Mouse (Mus musculus) layer of hippocampus, postnatal 36 days (tissue): Measurements from ENCODE around the gene Pex11a. TPM values are rescaled to one million over a fixed set of nuclear protein-coding genes. Genes with fewer than 3 reads are reported as not detected.
"Not testable (repeated sequence)": the region's sequence is repeated elsewhere in the genome, so short reads cannot be mapped to it uniquely, and the experiment has no call there.

Experiments used
- DNase-seq, 2 experiments: peaks; one replicate each; pipeline ENCODE4 v3.0.0; 2022
- total RNA-seq, 2 experiments: library from RNA; stranded (reverse); gene quantifications; 2 replicates each; pipeline ENCODE4 v1.2.3; 2021

Gene Pex11a
- 10 to 100 TPM; 10.3 to 10.9 TPM for total RNA-seq

DNA sequence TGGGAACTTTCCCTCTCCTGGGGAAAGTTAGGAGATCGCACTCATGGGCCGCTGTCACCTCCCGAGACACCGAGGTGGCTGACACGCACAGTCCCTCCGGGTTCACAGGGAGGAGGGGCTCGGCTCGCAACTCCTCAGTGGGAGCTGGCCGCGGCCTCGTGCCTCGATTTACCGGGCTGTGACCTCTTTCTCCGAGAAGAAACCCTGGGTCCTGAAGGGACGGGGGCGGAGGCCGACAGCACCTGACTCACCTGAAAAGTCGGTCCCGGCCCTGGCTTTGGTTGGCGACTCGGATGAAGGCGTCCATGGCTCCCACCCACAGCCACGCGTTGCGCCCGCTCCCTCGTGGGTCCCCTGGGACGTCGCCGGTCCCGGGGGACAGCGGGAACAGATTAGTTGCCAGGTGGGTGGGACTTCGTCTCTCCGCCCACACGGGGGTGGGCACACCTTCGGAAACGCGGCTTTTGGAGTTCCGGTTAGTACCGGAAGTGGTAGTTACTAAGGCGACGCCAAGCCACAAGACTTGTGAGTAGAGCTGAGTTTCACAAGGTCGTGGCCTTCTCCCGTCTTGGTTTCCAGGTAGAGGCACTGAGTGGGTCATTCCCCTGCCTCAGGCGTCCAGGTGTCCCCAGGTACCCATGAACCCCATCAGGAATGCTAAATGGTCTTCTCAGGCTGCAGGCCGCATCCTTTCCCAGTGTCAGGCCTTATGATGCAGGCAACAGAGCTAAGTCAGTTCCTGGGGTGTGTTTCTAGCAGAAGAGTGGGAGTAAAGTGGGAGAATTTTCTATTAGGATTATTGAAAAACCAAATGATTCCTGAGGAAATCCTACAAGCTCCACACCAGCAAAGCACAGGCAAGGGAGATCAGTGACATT, at the start of gene Pex11a, which contains the start of gene Wdr93:
TSS of gene Pex11a (minus strand) at position 473 of the 878 bp plus-strand sequence.
TSS of gene Wdr93 (plus strand) at position 505 of the 878 bp plus-strand sequence.
- DNase-seq = peak; percentile 77 to 79

DNA sequence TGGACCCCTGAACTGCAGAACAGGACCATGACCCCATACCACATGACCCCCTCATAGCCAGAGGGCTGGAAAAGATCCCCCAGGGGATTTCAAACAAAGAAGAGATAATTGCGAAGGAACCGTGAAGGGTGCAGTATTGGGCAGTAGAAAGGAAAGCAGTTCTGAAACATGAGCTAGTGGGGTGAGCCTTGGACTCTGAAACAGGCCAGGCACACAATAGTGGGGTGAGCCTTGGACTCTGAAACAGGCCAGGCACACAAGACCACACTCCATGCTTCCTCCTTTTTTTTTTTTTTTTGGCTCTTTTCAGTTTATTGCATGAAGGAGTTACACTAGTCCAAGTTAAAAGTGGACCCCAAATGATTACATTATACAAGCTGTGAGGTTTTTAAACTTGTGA, 46.9 kb upstream of the Pex11a start:
- DNase-seq = not testable (repeated sequence)

DNA sequence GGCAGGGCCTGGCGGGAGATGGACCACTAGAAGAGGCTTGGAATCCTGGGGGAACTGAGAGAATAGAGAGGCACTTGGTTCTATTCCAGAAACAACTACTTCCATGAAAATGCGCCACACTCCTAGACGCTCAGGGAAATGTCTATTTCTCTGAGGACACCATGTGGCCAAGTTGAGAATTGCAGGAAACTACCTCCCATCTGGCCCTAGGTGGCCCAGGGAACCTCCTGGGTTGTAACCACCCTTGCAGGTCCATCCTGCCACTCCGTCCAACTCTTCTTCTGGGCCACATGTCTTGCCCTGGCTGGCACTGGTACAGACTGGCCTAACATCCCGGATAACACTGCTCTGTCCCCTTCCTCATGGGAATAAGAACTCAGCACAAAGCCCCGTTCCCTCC, 43.4 kb upstream of the Pex11a start:
- DNase-seq = peak; percentile 36 to 61

DNA sequence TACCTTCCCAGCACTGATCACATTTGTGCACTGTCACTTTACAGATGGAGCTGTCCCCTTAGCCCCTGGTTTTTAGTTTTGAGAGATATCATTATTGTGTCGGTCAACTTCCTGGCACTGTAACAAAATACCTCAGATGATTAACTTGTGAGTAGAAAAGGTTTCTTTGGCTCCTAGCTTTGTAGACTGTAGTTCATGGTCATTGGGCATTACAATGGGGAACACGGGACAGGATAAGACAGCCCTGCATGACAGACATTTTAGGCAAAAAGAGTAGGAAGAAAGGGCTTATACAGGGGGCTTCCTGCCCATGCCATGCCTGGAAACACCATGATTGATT, 39.6 kb upstream of the Pex11a start:
- no peak for DNase-seq

DNA sequence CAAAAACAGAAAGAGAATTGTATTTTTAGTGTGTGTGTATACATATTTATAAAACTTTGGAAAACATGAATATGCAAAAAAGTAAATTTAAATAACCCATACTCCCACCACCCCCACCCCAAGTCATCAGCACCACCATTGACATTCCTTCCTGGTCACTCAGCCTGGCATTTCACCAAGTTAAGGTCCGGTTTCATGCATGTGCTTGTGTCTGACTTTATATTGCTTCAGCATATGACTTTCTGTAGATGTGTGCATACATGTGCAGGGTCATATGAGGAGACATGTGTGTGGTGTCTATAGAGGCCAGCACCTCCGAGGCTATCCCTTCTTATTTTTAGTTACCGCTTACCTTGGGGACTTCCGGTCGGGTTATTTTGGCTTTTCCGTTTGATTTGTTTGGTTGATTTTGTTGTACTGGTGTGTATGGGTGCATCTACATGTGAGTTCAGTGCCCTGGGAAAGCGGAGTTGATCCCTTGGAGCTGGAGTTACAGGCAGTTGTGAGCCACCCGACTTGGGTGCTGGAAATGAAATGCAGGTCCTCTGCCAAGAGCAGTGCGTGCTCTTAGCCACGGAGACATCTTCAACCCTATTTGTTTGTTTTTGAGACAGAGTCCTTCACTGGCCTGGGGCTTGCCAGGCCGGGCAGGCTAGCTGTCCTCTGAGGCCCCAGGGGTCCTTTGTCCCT, 39.0 kb upstream of the Pex11a start:
- no peak for DNase-seq

DNA sequence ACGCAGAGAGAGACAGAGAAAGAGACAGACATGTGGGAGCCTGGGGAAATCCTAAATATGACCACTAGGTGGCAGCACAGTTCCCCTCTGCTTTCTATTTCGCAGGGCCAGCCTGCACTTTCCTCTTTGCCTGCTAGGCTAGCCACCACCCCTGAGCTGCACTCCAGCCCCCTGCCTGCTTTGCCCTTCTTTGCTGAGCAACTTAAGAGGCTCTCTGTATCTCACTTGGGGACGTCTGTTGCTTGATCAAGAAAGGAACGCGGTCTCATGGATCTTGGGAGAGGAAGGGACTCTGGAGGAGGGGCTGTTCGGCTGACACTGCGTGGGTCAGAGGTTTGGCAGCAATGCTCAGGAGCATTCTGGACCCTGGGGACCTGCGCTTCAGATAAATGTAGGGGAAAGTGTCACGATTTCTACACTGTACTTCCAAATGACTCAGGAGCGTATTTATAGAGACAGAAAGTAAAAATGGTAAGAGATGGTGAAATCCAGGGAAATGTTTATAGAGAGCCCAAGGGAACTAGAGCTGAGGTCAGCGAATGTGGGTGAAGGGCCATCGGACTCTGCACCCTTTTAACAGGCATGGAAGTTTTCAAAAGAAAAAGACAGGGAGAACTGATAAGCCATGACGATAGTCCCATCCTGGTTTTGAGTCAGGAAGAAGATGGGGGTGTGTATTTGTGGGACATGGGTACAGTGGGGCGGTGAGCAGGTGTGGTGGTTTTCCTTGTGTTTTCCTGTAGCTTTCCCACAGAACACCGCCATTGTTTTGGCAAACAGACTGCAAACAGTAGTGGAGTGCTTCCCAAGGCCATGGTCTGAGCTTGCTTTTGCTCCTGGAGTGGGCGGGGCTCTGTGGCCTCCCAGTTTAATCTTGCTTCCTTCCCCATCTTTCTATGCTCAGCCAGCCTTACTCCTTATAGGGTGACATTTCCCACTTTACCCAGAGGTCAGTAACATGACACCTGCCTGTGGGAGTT, 38.0 kb upstream of the Pex11a start:
- peak; percentile 64 to 66 for DNase-seq

DNA sequence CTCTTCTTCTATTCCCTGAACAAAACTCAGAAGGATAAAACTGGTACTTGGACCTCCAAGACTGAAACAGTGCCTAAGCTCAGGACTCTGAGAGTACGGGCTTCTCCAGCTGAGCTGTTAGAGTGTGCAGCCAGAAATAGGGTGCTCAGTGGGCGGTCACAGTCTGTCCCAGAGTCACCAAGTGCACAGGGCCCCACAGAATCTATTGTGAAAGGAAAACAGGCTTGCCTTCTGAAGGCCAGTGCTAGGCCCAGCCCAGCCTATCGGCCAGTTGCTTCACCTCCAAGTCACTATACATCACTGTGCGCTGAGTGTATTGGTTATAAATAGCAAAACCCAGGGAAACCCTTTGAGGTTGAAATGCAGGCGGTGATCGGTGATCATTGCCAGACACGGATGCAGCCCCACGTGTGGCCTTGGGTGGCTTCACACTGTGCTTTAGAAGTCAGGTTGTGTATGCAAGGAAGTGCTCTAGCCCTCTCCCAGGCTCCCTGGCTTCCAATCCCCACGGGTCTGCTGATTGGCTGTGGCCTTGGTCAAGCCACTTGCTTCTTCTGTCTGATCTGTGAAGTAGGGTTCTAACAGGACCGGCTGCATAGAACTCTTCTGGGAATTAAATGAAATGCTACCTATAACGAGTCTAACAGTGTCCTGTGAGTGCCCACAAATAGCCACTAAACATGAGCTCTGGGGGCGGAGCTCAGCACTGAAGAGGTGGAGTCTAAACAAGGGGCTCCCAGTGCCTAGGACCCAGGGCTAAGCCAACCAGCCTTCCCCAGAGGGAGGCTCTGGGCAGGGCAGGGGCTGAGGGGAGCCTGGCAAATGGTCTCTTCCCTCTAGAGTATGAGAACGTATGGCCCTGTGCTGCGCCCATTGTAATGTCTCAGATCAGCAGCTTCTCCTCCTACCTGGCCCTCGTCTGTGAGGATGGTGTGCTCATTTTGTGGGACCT, 28.9 kb upstream of the Pex11a start:
- DNase-seq = peak in 1 of 2 experiments; percentile 4

DNA sequence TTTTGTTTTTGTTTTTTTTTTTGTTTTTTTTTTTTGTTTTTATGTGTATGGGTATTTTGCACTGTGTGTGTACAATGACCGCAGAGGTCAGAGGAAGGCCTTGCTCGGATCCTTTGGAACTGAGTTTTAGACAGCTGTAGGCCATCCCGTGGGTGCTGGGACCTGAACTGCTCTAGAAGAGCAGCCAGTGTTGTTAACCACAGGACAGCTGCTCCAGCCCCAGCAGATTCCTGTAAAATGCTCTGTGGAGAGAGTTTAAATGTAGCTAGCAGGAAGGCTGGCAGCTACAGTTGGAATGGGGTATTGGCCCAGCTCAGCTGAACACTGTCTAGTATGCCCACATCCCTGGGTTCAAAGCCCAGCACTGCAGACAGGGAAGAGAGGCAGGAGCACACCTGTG, 26.7 kb upstream of the Pex11a start:
- no peak for DNase-seq

DNA sequence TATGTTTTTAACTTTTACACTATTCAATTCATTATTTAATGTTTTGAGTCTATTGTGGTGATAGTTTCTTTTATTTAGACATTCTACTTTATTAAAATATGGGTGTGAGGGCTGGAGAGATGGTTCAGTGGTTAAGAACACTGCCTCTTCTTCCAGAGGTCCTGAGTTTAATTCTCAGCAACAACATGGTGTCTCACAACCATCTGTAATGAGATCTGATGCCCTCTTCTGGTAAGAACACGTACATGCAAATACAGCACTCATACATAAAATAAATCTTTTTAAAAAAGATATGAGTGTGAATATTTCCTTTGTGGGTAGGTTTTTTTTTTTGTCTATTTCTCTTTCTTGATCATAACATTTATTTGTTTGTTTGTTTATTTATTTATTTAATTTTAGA, 23.1 kb upstream of the Pex11a start:
- DNase-seq = no peak

DNA sequence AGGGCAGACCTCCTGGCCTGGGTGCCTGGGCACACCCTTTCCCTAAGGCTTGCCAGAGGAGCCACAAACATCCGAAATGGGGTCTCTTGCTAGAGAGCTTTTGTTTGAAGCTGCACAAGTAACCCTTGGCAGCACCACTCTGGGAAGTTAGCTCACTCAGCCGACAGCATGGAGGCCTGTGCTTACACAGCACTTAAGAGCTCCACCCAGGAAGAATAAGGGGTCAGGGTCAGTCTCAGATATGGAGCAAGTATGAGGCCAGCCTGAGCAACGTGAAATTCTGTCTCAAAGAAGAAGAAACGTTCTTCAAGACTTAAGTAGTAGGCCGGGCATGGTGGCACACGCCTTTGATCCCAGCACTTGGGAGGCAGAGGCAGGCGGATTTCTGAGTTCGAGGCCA, 19.2 kb upstream of the Pex11a start:
- DNase-seq = no peak

DNA sequence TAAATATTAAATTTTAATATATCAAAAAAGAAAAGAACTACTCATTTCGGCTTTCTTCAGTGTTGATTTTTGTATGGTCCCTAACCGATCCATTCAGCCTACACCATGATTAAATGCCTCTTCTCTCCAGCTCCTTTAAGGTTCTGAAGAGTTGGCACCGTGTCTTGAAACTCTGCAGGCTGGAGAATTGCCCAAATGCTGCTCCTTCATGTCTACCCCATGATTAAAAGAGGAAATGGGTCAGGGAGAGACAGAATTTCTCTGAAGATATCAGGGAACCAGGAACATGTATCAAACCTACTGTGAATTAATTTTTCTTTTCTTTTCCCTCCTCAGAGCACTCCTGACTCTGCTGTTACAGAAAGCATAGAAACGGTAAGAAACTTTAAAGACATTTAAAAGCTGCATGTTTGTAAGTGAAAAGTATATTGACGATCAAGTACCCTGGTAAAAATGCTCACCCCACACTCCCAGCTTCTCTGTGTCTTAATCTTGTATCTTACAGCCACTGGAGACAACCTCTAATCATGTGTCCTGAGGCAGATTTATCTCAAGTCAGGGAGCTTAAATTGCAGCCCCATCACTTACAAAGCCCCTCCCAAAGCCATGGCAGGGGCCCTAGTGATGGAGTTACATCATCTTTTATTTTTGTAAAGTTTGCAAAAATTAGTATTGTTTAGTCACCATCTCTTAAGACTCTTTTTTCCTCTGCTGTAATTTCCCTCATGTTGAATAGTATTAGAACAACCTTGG, 18.4 kb upstream of the Pex11a start:
- no peak for DNase-seq

DNA sequence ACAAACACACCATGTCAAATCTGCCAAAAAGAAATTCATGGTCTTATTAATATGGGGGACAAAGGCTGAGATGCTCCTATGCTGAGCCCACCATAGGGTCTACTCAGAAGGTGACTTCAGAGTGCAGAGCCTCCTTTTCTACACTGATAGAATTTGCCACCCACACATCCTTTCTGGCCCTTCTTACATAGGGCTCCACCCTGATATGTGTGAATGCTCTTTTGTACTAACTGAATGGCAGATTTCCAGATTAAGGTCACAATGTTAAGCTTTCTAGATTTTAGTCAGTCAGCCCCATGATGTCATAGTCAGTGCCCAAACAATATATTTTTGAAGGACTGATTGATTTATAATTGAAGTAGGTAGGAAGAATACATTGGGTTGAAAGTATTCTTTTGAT, 16.8 kb upstream of the Pex11a start:
- DNase-seq = no peak

DNA sequence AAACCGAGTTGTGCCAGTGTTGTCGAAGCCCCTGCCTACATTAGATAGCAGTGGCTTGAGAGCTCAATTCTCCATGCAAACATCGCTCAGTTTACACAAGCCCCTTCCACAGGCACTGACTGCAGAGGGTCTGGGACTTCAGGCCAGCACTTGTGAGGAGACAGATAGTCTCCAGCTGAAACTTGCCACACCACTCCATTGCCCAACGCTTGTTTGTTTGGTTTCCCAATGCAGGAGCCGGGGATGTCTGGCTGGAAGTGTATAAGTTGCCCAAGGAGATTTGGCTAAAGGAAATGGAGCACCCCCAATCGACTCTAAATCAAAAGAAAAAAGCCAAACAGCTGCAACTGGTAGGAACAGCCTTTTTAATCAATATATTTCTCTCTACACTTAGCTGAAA, 15.2 kb upstream of the Pex11a start:
- DNase-seq = no peak

DNA sequence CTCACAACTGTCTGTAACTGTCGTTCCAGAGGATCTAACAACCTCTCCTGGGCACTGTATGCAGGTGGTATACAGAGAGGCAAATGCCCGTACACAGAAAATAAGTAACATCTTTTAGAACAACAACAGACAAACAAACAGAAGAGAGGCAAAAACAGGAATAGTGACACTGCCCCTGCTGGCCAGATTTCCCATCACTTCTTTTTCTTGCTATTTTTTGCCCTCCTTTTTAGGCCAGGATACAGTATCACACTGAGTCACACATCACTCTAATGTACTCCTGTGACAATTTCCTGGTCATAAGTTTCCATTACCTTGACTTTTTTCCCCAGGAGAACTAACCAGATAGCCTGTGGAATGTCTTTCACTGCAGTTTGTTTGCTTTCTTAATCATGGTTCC, 13.4 kb upstream of the Pex11a start:
- no peak for DNase-seq

DNA sequence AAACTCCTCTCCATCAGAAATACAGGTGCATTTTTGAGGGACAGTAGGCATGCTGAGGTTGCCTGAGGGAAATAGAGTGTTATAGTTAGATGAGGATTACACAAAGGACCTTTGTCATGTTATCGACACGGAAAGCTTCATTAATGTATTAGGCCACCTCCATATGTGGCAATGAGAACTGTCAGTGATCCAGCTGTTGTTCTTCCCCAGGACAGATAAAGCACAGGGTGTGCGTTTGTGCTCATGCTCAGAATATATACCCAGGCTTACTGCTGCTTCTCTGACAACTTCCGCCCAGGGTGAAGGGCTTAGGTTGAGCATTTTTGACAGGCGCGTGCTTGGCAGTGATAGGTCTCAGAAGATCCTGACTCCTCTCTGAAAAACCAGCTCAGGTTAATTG, 6.6 kb upstream of the Pex11a start:
- no peak for DNase-seq

DNA sequence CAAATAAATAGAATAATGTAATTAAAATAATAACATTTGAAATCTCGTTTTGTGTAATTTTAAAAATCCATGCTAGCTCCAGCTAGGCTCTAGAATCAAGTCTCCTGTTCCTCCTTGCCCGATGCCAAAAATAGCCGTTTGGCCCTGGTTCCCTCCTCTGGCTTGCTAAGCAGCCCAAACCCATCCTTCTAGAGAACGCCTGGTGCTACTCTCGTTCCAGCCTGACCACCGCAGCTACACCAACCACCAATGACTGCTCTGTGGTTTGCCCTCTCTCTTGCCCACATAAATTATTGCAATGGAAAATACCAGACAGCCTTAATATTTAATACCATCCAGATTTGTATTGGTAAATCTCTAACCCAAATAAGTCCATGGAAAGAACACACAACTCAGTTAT, 4.7 kb upstream of the Pex11a start:
- no peak for DNase-seq

DNA sequence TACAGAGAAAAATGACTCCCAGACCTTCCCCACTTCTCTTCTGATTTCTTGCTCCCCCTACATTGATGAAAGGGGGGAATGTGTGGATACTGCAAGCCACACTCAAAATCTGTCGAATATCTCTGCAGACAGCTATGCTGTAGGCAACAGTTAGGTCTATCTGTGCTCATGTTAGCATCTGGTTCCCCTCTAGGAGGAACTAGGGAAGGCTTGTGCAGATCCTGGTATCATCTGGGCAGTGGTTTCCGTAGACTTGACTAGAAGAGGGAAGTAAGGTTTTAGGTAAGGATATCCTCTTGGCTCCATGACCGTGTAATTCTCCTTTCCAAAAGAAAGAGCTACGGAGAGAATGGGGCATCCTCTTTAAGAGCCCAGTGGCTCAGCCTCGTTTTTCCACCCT, 1.7 kb upstream of the Pex11a start:
- no peak for DNase-seq

DNA sequence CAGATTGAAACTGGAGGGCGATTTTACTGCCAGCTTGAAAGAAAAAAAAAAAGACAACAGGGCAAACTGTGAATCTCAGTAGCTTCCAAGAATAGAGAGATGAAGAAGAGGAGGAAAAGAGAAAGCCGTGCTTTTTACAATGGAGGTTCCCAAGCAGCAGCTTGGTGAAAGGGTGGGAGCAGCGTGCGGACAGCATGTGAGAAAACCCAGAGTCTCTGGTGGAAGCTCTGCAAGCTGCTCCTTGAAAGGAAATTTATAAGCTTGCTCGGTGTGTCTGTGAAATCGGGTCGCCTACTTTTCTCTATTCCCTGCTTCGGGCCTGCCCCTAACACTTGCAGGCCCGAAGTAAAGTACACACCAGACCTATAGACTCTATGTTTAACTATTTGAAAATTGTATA, 1.1 kb upstream of the Pex11a start:
- no peak for DNase-seq

DNA sequence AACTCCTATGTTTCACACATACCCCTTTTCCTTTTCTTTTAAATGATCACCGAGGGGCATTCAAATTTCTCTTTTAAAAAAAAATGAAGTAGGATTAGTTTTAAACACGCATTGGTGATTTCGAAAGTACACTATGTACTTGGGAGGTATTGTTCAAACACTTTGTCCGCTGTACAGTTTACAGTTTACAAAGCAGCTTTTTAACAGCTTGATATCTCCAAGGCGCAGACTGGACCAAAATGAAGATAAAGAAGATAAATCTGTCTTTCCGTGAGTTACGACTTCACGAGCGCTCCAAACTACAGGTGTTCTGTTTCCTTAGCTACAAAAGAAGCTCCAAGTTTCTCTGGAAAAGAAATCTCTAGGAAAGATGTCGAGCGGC, 663 bp downstream of the Pex11a start:
- DNase-seq = no peak

DNA sequence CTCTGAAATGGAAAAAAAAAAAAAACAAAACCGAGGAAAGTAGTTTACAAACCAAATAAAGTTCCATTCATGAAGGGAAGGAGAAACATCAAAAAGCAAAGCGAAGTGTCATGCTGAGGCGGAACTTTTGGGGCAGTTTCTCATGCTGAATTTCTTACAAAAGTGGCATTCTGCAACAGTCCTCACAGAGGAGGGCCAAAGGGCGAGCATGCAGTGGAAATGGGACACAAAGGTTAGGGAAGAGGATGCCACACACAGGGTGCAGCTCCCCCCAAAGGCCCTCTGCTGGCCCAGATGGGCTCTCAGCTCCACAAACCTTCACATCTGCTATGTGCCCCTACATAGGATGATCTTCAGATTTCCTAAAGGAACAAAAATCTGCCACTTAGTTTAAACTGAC, 2.7 kb downstream of the Pex11a start:
- no peak for DNase-seq

DNA sequence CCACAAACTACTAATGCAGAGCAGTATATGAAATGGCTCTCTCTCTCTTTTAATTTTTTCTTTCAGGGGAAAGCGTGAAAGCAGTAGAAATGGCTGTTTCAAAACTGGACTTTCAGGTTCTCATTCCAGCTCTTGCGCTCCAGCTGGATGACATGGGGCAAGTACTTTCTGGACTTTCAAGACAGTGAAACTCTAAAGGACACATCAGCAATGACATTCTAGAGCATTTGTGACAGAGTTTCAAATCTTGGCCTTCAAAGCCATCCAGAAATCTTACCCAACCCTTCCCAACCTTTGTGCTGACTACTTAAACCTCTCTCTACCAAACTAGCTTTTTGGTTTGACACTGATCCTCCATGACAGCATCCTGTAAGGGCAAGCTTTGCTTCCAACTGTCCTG, 4.0 kb downstream of the Pex11a start:
- DNase-seq = no peak
